Mouse (Mus musculus): ENCODE measurements at regions not wholly inside any gene's neighbourhood (a gene's known extent, or its start where the extent isn't known, plus 50 kb on each side); places are given as distances from the start of the nearest gene placed in this dataset.

DNA sequence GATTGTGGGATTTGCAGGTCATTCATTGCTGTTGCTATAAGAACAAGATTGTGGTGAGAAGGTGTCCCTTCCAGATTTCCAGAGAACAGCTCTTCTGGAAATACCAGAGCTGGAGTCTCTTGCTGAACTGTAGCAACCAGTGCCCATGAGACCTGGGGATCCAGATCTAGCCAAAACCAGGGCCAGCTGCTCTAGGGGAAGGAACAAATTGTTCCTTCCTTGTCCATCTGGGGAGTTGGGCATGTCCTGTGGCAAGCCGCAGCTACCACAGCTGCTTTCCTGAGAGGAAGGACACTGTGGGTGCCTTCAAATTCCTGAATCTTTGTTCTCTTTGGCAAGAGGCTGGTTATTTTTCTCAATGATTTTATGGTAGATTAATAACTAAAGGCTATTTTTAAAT, 839.0 kb upstream of the 2610301B20Rik start:
- no peaks in the 10 kb centered on the region for H3K9me3 ChIP-seq (ENCODE audit: control insufficient read depth, low read length)
- no peak overlapping the region for H3K4me2 ChIP-seq (ENCODE audit: low read depth, low read length, severe bottlenecking)
- H3K4me3 ChIP-seq (ENCODE audit: low read depth, low read length), result no peak overlapping the region
- 89% methylated on average over 1 of the region's 1 CpGs for WGBS
- H3K27me3 ChIP-seq (ENCODE audit: control insufficient read depth, insufficient read depth, low read length), result no peaks in the 10 kb centered on the region
- DNase-seq (ENCODE audit: low spot score) (no peak), ATAC-seq (replicated peaks; ENCODE audit: low FRiP score) (no peak)
- H3K4me1 ChIP-seq (replicated peaks; ENCODE audit: control insufficient read depth, insufficient read depth, low read length), result no peaks in the 10 kb centered on the region
- no peak overlapping the region for H3K27ac ChIP-seq (ENCODE audit: low read depth, low read length)
- H3K36me3 ChIP-seq (ENCODE audit: control insufficient read depth, insufficient read depth, low read length), result no peaks in the 10 kb centered on the region
- no peak overlapping the region for H3K9ac ChIP-seq (ENCODE audit: low read length)

DNA sequence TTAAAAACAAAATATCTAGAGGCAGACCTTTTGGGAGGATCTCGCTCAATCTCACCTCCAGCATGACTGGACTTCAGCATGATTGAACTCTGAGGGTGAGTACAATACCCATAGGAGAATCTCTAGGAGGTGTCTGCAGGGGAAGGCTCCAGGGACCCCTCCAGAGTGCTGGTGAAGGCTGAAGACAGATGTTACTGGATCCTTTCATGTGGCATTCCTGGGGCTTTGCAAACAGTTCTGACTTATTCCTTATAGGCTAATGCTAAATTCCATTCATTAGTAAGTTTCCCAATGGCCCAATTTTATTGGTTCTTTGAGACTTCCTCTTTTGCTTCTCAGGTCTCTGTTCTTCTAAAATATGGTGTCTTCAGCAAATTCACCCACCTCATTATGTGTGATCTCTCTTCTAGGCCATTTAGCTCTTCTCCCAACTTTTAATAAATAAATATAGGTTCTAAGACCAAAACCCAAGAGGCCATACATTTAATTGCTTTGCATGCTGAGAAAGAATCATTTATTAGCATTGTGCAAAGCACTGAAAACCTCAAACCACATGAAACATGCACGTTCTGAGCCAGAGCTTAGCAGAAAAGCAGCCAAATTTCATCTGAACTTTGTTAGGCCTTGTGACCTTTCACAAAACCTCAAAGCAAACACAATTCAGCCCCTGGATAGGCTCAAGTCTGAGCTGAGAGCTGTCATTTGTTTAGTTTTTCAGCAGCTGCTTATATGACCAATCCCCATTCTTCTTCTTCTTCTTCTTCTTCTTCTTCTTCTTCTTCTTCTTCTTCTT, 832.8 kb upstream of the 2610301B20Rik start:
- H3K4me2 ChIP-seq (ENCODE audit: low read depth, low read length, severe bottlenecking), result no peak overlapping the region
- H3K27ac ChIP-seq (ENCODE audit: low read depth, low read length), result no peak overlapping the region
- no peaks in the 10 kb centered on the region for H3K36me3 ChIP-seq (ENCODE audit: control insufficient read depth, insufficient read depth, low read length)
- ATAC-seq (replicated peaks; ENCODE audit: low FRiP score) (no peak), DNase-seq (ENCODE audit: low spot score) (no peak)
- H3K4me1 ChIP-seq (replicated peaks; ENCODE audit: control insufficient read depth, insufficient read depth, low read length), result no peaks in the 10 kb centered on the region
- H3K27me3 ChIP-seq (ENCODE audit: control insufficient read depth, insufficient read depth, low read length), result no peaks in the 10 kb centered on the region
- 79% methylated on average over 2 of the region's 2 CpGs for WGBS
- H3K9ac ChIP-seq (ENCODE audit: low read length), result no peak overlapping the region
- H3K9me3 ChIP-seq (ENCODE audit: control insufficient read depth, low read length), result no peaks in the 10 kb centered on the region
- H3K4me3 ChIP-seq (ENCODE audit: low read depth, low read length), result no peak overlapping the region

DNA sequence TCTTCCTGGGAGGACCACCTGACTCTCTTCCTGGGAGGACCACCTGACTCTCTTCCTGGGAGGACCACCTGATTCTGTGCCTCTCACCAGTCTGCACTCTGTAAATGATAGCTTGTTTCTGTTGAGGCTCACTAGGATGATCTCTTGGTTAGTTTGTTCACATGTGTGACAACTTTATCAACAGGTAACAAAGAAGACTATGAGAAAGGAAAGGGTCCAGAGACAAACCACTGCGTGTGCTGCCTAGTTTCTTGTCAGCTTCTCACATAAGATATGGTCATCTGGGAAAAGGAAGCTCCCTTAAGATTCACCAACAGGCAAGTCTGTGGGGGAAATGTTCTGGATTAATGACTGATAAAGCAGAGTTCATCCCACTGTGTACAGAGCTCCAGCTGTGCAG, 825.5 kb upstream of the 2610301B20Rik start:
- no peak overlapping the region for H3K27ac ChIP-seq (ENCODE audit: low read depth, low read length)
- no peaks in the 10 kb centered on the region for H3K9me3 ChIP-seq (ENCODE audit: control insufficient read depth, low read length)
- WGBS, result 83% methylated on average over 1 of the region's 1 CpGs
- no peaks in the 10 kb centered on the region; the same call in 1 of the 2 replicates for H3K4me1 ChIP-seq (replicated peaks; ENCODE audit: control insufficient read depth, insufficient read depth, low read length)
- H3K4me2 ChIP-seq (ENCODE audit: low read depth, low read length, severe bottlenecking), result no peak overlapping the region
- DNase-seq (ENCODE audit: low spot score) (no peak), ATAC-seq (replicated peaks; ENCODE audit: low FRiP score) (no peak)
- no peak overlapping the region for H3K9ac ChIP-seq (ENCODE audit: low read length)
- no peak overlapping the region for H3K4me3 ChIP-seq (ENCODE audit: low read depth, low read length)
- no peaks in the 10 kb centered on the region for H3K27me3 ChIP-seq (ENCODE audit: control insufficient read depth, insufficient read depth, low read length)
- no peaks in the 10 kb centered on the region for H3K36me3 ChIP-seq (ENCODE audit: control insufficient read depth, insufficient read depth, low read length)

- H3K9ac ChIP-seq (ENCODE audit: low read length), result no peak overlapping the region
- H3K27me3 ChIP-seq (ENCODE audit: control insufficient read depth, insufficient read depth, low read length), result no peaks in the 10 kb centered on the region
- H3K4me2 ChIP-seq (ENCODE audit: low read depth, low read length, severe bottlenecking), result no peak overlapping the region
- no peak overlapping the region for H3K4me3 ChIP-seq (ENCODE audit: low read depth, low read length)
- no peak overlapping the region for H3K27ac ChIP-seq (ENCODE audit: low read depth, low read length)
- DNase-seq (ENCODE audit: low spot score) (no peak), ATAC-seq (replicated peaks; ENCODE audit: low FRiP score) (no peak)
- H3K36me3 ChIP-seq (ENCODE audit: control insufficient read depth, insufficient read depth, low read length), result no peaks in the 10 kb centered on the region
- H3K9me3 ChIP-seq (ENCODE audit: control insufficient read depth, low read length), result no peaks in the 10 kb centered on the region
- no peaks in the 10 kb centered on the region; the same call in 1 of the 2 replicates for H3K4me1 ChIP-seq (replicated peaks; ENCODE audit: control insufficient read depth, insufficient read depth, low read length)
- WGBS, result 78% methylated on average over 4 of the region's 4 CpGs
Observed at GRCm38 (mm10) chr4:10049411-10049810, 824.9 kb upstream of the 2610301B20Rik start.

- no peak overlapping the region for H3K4me2 ChIP-seq (ENCODE audit: low read depth, low read length, severe bottlenecking)
- H3K27me3 ChIP-seq (ENCODE audit: control insufficient read depth, insufficient read depth, low read length), result no peaks in the 10 kb centered on the region
- H3K4me3 ChIP-seq (ENCODE audit: low read depth, low read length), result no peak overlapping the region
- H3K4me1 ChIP-seq (replicated peaks; ENCODE audit: control insufficient read depth, insufficient read depth, low read length), result no peaks in the 10 kb centered on the region; the same call in 1 of the 2 replicates
- no peaks in the 10 kb centered on the region for H3K36me3 ChIP-seq (ENCODE audit: control insufficient read depth, insufficient read depth, low read length)
- no peak overlapping the region for H3K9ac ChIP-seq (ENCODE audit: low read length)
- H3K27ac ChIP-seq (ENCODE audit: low read depth, low read length), result no peak overlapping the region
- peak; percentile 94 for ATAC-seq (replicated peaks; ENCODE audit: low FRiP score)
- WGBS, result 76% methylated on average over 5 of the region's 5 CpGs
- no peak for DNase-seq (ENCODE audit: low spot score)
- no peaks in the 10 kb centered on the region for H3K9me3 ChIP-seq (ENCODE audit: control insufficient read depth, low read length)
Observed at GRCm38 (mm10) chr4:10051296-10052267, 822.7 kb upstream of the 2610301B20Rik start.

GRCm38 (mm10) chr4:10052869-10053268, 821.4 kb upstream of the 2610301B20Rik start:
- no peaks in the 10 kb centered on the region for H3K27me3 ChIP-seq (ENCODE audit: control insufficient read depth, insufficient read depth, low read length)
- no peaks in the 10 kb centered on the region; the same call in 1 of the 2 replicates for H3K4me1 ChIP-seq (replicated peaks; ENCODE audit: control insufficient read depth, insufficient read depth, low read length)
- no peak overlapping the region for H3K4me3 ChIP-seq (ENCODE audit: low read depth, low read length)
- no peaks in the 10 kb centered on the region for H3K9me3 ChIP-seq (ENCODE audit: control insufficient read depth, low read length)
- DNase-seq (ENCODE audit: low spot score) (no peak), ATAC-seq (replicated peaks; ENCODE audit: low FRiP score) (no peak)
- no peak overlapping the region for H3K9ac ChIP-seq (ENCODE audit: low read length)
- H3K36me3 ChIP-seq (ENCODE audit: control insufficient read depth, insufficient read depth, low read length), result no peaks in the 10 kb centered on the region
- no peak overlapping the region for H3K4me2 ChIP-seq (ENCODE audit: low read depth, low read length, severe bottlenecking)
- no peak overlapping the region for H3K27ac ChIP-seq (ENCODE audit: low read depth, low read length)

DNA sequence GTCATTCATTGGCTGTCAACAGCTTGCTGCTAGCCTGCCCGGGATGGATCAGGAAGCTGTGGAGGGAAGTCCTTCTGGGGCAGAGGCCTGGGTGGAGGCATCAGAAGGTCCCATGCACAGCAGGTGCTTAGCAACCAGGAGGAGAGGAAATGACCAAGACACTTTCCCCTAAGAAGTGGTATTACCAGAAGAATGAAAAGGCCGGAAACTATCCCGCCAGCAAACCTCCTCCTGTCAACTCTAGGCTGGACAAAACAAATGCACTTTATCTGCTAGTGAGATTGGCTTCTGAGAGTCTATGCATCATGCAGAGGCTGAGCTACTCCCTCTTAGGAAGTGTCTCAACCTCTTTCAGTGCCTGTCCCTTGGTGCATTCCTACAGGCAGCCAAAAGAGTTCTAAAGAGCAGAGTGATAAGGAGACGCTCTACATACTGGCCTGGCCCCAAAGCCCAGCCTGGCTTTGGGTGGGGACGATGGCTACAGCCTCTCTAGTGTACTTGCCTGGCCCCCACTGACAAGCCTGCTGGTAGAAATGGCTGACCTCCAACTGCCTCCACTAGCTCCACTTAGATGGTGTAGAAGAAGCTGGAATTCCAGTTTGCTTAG, 801.7 kb upstream of the 2610301B20Rik start:
- Histone ChIP-seq H3K4me2 (ENCODE audit: low read depth, low read length, severe bottlenecking) (no peak overlapping the region), H3K27me3 (ENCODE audit: control insufficient read depth, insufficient read depth, low read length) (no peaks in the 10 kb centered on the region), H3K36me3 (ENCODE audit: control insufficient read depth, insufficient read depth, low read length) (no peaks in the 10 kb centered on the region), H3K27ac (ENCODE audit: low read depth, low read length) (no peak overlapping the region), H3K4me1 (replicated peaks; ENCODE audit: control insufficient read depth, insufficient read depth, low read length) (no peaks in the 10 kb centered on the region), H3K9ac (ENCODE audit: low read length) (no peak overlapping the region), H3K4me3 (ENCODE audit: low read depth, low read length) (no peak overlapping the region), H3K9me3 (ENCODE audit: control insufficient read depth, low read length) (no peaks in the 10 kb centered on the region)
- DNase-seq (ENCODE audit: low spot score), result no peak
- no peak for ATAC-seq (replicated peaks; ENCODE audit: low FRiP score)
- WGBS, result 84% methylated on average over 5 of the region's 5 CpGs

DNA sequence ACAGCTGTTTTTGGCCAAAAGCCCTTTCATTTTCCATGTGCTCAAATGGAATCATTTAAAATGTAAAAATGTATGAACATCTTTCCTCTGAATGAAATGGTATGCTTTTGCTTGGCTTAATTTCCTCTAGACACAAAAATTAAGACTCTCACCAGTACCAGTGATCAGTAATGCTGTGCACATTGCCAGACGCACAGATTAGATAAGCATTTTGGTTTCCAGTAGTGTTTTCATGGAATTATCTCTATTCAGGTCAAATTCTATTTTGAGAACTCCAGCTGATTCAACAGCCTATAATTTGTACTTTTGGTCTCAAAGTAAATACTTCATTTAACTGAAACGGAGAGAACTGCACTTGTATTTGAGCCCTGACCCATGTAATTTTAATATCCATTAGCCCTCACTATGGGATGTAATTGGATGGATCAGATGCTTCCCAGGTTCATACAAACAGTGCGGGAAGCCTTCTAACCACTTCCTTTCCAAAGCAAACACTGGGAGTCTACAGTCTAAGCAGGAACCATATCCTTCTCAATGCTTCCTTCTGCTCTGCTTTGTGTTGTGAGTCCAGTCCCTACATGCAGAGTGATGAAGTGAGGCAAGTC, 794.6 kb upstream of the 2610301B20Rik start:
- Histone ChIP-seq H3K27ac (ENCODE audit: low read depth, low read length) (no peak overlapping the region), H3K36me3 (ENCODE audit: control insufficient read depth, insufficient read depth, low read length) (no peaks in the 10 kb centered on the region), H3K4me2 (ENCODE audit: low read depth, low read length, severe bottlenecking) (no peak overlapping the region), H3K9me3 (ENCODE audit: control insufficient read depth, low read length) (no peaks in the 10 kb centered on the region), H3K4me1 (replicated peaks; ENCODE audit: control insufficient read depth, insufficient read depth, low read length) (no peaks in the 10 kb centered on the region), H3K9ac (ENCODE audit: low read length) (no peak overlapping the region), H3K4me3 (ENCODE audit: low read depth, low read length) (no peak overlapping the region), H3K27me3 (ENCODE audit: control insufficient read depth, insufficient read depth, low read length) (no peaks in the 10 kb centered on the region)
- no peak for DNase-seq (ENCODE audit: low spot score)
- ATAC-seq (replicated peaks; ENCODE audit: low FRiP score), result no peak
- WGBS, result 73% methylated on average over 3 of the region's 3 CpGs
